Mouse (Mus musculus) heart, embryonic 15.5 days (tissue): ENCODE measurements around the gene Hsd17b12. TPM values are rescaled to one million over a fixed set of nuclear protein-coding genes. Genes with fewer than 3 reads are reported as not detected.

ENCODE experiments used
- ATAC-seq: fragments of 200-750 bp; cut with Nextera tagmentation; replicated peaks from 2 replicates; pipeline ENCODE4 v1.8.0; 2017; ENCODE audit warnings: low read depth, moderate TSS enrichment; ENCODE audit not compliant: insufficient number of reproducible peaks, insufficient read depth, low FRiP score
- H3K27ac ChIP-seq: fragments of 300-500 bp; sonication (generic); 2 replicates; pipeline ENCODE4 v1.5.1; 2015; ENCODE audit warnings: mild to moderate bottlenecking, inconsistent platforms
- H3K27me3 ChIP-seq: fragments of 300-500 bp; sonication (generic); 2 replicates; pipeline ENCODE4 v1.6.1; 2015; ENCODE audit warnings: inconsistent platforms
- H3K36me3 ChIP-seq: fragments of 300-500 bp; sonication (generic); 2 replicates; pipeline ENCODE4 v1.6.1; 2015; ENCODE audit warnings: mild to moderate bottlenecking, inconsistent platforms
- H3K4me1 ChIP-seq: fragments of 300-500 bp; sonication (generic); replicated peaks from 2 replicates; pipeline ENCODE4 v1.6.1; 2015; ENCODE audit warnings: inconsistent platforms
- H3K4me2 ChIP-seq: fragments of 300-500 bp; sonication (generic); 2 replicates; pipeline ENCODE4 v1.6.1; 2015; ENCODE audit warnings: inconsistent platforms, mild to moderate bottlenecking, moderate library complexity
- H3K4me3 ChIP-seq: fragments of 300-500 bp; sonication (generic); 2 replicates; pipeline ENCODE4 v1.5.1; 2015; ENCODE audit warnings: mild to moderate bottlenecking, inconsistent platforms
- H3K9ac ChIP-seq: fragments of 300-500 bp; sonication (generic); 2 replicates; pipeline ENCODE4 v1.6.1; 2015; ENCODE audit warnings: mild to moderate bottlenecking, inconsistent platforms
- H3K9me3 ChIP-seq: fragments of 300-500 bp; sonication (generic); replicated peaks from 2 replicates; pipeline ENCODE4 v1.6.1; 2016; ENCODE audit warnings: inconsistent platforms
- WGBS: fragments of 180-500 bp; shearing (Covaris S2); methylation state at CpG from one replicate; pipeline ENCODE4 v1.1.7; 2015; ENCODE audit warnings: mixed read lengths; 5-methylcytosine and 5-hydroxymethylcytosine counted together
- polyA plus RNA-seq: library from polyadenylated mRNA; unstranded; fragments of >200 nt; fragmentation: Nextera tagmentation; extraction: Ambion mirVana; gene quantifications from 2 replicates; pipeline ENCODE4 v1.2.1, GENCODE M21; 2015

Hsd17b12 gene
- polyA plus RNA-seq, 1 experiment from 2014 or later, result 58.7 TPM

DNA sequence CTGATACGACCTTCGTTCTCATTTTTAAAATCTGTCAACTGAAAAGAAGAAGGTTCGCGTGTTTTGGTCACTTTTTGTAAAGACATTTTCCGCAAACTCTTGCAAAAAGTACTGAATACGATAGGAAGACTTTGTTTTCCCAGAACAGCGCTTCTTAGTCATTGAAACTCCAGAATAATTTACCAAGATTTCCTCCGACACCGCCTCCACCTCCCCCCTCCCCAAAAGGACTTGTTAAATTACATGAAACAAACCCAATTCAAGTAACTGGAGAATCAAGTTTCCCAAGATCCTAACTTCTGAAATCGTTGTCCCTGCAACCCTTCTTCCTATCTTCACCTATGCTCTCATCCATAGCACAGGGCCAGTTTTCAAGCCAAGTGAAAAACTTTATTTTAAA lies 713 bp downstream of the Hsd17b12 start:
- H3K27me3 ChIP-seq, result peaks cover 6% of the 10 kb centered on the region; the same call in 1 of the 2 replicates
- no peaks in the 10 kb centered on the region for H3K36me3 ChIP-seq
- peak overlapping the region; percentile 91; the same call in 1 of the 2 replicates for H3K27ac ChIP-seq
- H3K4me1 ChIP-seq, result peaks cover 27% of the 10 kb centered on the region
- no peaks in the 10 kb centered on the region for H3K9me3 ChIP-seq
- 2% methylated on average over 10 of the region's 10 CpGs for WGBS
- peak overlapping the region; percentile 87 for H3K4me3 ChIP-seq
- no peak for ATAC-seq
- peak overlapping the region; percentile 70 for H3K4me2 ChIP-seq
- peak overlapping the region; percentile 93 for H3K9ac ChIP-seq

DNA sequence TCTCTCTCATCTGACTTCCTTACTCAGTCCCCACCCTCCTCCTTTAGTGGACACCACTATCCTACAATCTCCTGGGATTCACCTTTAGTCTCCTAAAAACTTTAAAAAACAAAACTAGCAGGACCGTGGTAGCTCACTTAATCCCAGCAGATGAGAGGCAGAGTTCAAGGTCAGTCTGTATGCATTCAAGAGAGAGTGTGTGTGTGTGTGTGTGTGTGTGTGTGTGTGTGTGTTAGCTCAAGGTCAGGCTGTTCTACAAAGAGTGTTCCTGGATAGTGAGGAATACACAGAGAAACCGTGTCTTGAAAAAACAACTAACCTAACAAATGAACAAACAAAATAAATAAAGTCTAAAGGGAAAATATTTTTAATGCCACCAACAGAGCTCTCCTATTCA lies 12.6 kb downstream of the Hsd17b12 start:
- H3K9me3 ChIP-seq, result no peaks in the 10 kb centered on the region
- 0 out of 2 replicates have a peak, but pooled peaks cover 4% of the 10 kb centered on the region for H3K4me1 ChIP-seq
- H3K27me3 ChIP-seq, result no peaks in the 10 kb centered on the region
- H3K27ac ChIP-seq, result no peak overlapping the region
- H3K36me3 ChIP-seq, result no peaks in the 10 kb centered on the region
- no peak overlapping the region for H3K4me2 ChIP-seq
- WGBS, result 46% methylated on average over 2 of the region's 2 CpGs
- no peak overlapping the region for H3K4me3 ChIP-seq
- no peak overlapping the region for H3K9ac ChIP-seq
- ATAC-seq, result no peak

DNA sequence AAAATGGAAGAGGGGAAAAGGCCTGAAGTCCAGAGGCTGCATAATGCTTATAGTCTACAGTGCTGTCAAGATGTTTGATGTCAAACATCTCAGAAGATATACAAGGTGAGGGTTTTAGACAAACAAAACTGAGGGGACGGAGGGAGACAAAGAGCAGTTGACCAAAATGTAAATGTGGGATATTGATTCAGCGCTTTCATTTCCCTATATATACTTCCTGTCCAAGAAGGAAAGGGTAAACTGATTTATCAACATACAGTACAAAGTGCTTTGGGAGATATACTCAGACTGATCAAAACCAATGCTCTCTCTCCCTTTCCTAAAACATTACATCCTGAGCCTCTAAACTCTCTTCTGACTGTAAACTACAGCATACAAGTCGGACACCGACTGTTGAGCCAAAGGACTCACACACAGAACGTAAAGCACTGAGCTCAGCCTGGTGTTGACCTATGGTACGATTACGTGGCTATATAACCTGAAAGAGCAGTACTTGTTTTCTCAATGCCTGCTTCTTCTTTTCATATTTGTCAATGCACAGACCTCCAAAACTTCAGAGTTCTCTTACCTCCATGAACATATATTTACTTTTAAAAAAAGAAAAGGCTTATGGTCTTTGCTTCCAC lies 13.1 kb downstream of the Hsd17b12 start:
- Histone ChIP-seq H3K27me3 (no peaks in the 10 kb centered on the region), H3K27ac (no peak overlapping the region), H3K4me1 (0 out of 2 replicates have a peak, but pooled peaks cover 4% of the 10 kb centered on the region), H3K9me3 (no peaks in the 10 kb centered on the region), H3K4me3 (no peak overlapping the region), H3K4me2 (no peak overlapping the region), H3K9ac (no peak overlapping the region), H3K36me3 (no peaks in the 10 kb centered on the region)
- ATAC-seq, result no peak
- 81% methylated on average over 7 of the region's 7 CpGs for WGBS

DNA sequence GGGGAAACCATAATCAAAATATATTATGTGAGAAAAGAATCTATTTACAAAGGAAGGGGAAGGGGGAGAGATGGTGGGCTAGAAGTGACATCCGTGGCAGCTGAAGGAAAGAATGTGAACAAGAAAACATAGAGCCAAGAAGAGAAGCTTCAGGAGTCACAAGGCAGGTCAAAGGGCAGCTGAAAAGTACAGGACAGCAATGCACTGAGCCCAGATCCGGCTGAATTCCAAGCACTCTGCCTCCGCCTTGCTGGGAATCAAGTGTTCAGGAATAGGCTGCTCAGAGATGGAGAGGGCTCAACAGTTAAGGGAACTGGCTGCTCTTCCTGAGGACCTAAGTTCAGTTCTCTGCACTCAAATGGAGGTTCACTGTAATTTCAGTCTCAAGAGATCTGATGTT lies 16.5 kb downstream of the Hsd17b12 start:
- no peak overlapping the region for H3K27ac ChIP-seq
- 0 out of 2 replicates have a peak, but pooled peaks cover 4% of the 10 kb centered on the region for H3K4me1 ChIP-seq
- H3K4me3 ChIP-seq, result no peak overlapping the region
- H3K9me3 ChIP-seq, result no peaks in the 10 kb centered on the region
- H3K36me3 ChIP-seq, result no peaks in the 10 kb centered on the region
- WGBS, result 45% methylated on average over 3 of the region's 3 CpGs
- no peak overlapping the region for H3K4me2 ChIP-seq
- ATAC-seq, result no peak
- H3K9ac ChIP-seq, result no peak overlapping the region
- no peaks in the 10 kb centered on the region for H3K27me3 ChIP-seq

DNA sequence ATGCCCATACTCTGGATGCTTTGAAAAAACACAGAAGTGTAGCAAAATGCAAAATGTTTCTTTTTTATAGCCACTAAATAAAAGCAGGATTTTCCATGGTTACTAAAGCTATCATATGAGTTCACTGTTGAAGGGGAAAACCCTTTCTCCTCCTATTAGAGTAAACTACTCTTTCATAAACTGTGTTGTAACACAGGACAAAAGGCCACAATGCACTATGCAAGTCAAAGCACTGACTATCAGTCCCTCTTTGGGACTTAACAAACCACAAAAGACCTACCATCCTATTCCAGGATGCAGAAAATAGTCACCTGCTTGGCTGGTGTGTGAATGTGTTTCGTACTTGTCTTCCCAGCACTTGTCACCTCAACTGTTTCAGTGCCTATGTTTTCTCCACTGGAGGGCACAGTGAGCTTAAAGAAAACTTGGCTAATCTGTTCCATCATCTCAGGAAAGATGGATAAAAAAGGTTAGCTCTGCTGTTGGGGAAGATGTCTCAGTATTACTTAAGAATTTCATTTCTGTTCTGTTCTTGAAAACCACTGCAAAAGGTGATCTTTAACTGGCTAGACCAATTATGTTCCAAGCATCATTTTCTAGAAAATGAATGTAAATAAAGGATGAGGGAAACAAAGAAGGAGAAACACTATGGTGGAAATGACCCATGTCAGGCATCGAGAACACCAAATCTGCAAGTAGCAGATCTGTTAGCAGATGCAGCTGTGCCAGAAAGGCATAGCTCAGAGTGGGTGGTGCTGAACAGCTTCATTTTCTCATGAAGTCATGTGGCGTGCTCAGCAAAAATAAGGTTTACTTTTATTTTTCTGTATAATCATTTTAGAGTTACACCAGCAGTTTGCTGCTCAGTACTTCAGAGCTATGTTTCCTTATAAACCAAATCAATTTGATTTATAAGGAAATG lies 19.0 kb downstream of the Hsd17b12 start:
- Histone ChIP-seq H3K27me3 (no peaks in the 10 kb centered on the region), H3K4me3 (no peak overlapping the region), H3K4me2 (no peak overlapping the region), H3K27ac (no peak overlapping the region), H3K9me3 (no peaks in the 10 kb centered on the region), H3K9ac (no peak overlapping the region), H3K36me3 (no peaks in the 10 kb centered on the region), H3K4me1 (no peaks in the 10 kb centered on the region)
- no peak for ATAC-seq
- 72% methylated on average over 3 of the region's 3 CpGs for WGBS

DNA sequence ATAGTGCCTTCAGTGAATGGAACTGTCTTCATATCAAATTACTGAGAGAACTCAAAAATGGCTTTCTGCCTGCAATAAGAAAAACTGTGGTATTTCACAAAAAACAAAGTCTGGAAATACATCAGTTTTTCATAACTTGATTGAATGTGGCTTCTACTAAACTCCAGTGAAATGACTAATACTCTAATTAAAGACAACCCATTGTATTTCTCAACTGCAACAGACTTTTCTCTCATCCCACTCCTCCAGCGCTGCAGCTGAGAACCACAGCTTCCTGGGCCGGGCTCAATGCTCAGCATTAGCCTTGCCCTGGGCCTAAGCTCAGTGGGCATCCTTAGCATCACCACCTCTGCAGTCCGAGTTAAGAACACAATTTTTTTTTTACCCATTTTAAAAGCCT lies 20.9 kb downstream of the Hsd17b12 start:
- WGBS, result 80% methylated on average over 3 of the region's 3 CpGs
- Histone ChIP-seq H3K9me3 (no peaks in the 10 kb centered on the region), H3K4me2 (no peak overlapping the region), H3K27me3 (no peaks in the 10 kb centered on the region), H3K27ac (no peak overlapping the region), H3K36me3 (no peaks in the 10 kb centered on the region), H3K4me3 (no peak overlapping the region), H3K4me1 (no peaks in the 10 kb centered on the region), H3K9ac (no peak overlapping the region)
- ATAC-seq, result no peak

DNA sequence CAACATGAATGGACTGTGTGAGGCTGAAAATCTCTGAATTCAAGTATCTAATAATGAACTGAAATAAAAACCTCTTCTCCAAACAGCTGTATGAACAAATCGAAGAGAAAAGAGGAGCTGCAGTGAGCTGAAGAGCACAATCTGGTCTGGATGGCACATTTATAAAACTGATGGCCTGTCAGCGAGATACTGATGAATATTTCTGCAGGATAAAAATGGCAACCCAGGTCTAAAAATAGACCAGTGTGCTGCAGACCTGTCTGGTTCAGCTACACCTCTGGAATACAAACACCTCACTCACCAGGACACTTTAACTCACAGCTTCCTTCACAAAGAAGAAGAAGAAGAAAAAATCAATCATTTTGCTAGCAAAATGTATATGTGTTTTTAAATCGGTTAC lies 29.3 kb downstream of the Hsd17b12 start:
- ATAC-seq, result no peak
- no peaks in the 10 kb centered on the region for H3K36me3 ChIP-seq
- H3K4me1 ChIP-seq, result peaks cover 23% of the 10 kb centered on the region
- peak overlapping the region; percentile 33 for H3K4me2 ChIP-seq
- H3K9ac ChIP-seq, result no peak overlapping the region
- no peaks in the 10 kb centered on the region for H3K9me3 ChIP-seq
- no peaks in the 10 kb centered on the region for H3K27me3 ChIP-seq
- H3K4me3 ChIP-seq, result no peak overlapping the region
- 46% methylated on average over 3 of the region's 3 CpGs for WGBS
- peak overlapping the region; percentile 84 for H3K27ac ChIP-seq

DNA sequence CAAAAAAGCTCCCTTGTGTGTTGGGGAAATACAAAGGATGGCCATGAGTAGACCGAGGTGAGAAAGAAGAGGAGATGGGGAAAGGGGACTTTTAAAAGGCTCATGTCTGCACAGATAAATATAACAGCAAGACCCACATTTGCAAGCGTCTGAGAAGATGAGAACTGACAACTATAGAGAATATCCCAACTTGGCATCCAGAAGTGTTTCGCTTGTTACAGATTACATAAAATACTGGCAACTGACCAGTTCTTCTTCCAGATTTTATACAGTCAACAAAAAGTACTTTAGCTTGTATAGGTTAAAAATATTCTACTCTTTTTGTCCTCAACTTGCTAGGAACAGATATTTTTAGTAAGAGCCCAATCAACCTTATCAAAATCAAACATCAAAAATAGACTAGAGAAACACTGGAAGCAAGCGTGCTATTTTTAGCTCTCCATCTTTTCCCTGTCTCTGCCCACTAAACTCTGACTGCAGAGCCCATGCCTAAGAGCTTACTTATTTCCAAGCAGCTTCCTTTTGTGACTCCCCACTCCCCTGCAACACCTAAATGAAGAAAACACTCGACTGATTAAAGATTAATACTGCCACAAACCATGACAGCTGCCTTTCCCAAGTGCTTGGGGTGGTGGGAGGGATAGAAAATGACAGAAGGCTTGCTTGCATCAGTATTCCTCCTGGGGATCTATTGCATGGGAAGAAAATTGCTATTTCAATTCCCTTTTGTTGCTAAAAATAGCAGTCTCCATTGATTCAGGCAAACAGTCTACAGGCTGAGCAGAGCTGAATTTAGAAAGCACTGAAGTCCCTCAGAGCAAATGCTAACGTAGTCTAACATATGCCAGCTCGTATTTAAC lies 35.4 kb downstream of the Hsd17b12 start:
- Histone ChIP-seq H3K27ac (peak overlapping the region; percentile 89), H3K9me3 (no peaks in the 10 kb centered on the region), H3K36me3 (no peaks in the 10 kb centered on the region), H3K9ac (no peak overlapping the region), H3K4me3 (peak overlapping the region; percentile 17), H3K4me2 (peak overlapping the region; percentile 53), H3K27me3 (no peaks in the 10 kb centered on the region), H3K4me1 (peaks cover 26% of the 10 kb centered on the region)
- ATAC-seq, result no peak; the same call in 1 of the 2 replicates
- WGBS, result 22% methylated on average over 7 of the region's 7 CpGs

DNA sequence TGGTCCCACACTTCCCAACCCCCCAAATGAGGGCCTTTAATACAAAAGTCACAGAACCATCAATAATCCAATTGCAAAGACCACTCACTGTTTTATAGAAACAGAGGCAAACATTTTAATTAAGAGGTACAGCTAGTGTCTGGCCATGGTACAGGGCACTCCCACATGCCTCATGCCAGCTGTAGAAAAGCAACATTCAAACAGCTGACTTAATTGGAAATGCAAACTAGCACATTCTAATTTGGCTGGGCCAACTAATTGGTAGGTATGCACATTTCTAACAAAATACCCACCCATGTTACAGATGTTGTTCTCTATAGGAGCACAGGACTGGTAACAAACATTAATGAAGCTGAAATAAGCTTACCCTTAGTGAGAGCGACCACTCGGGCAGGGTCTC lies 54.0 kb downstream of the Hsd17b12 start:
- 92% methylated on average over 2 of the region's 2 CpGs for WGBS
- no peak overlapping the region for H3K9ac ChIP-seq
- no peaks in the 10 kb centered on the region for H3K36me3 ChIP-seq
- ATAC-seq, result no peak
- H3K4me1 ChIP-seq, result no peaks in the 10 kb centered on the region
- no peak overlapping the region for H3K4me3 ChIP-seq
- H3K27ac ChIP-seq, result no peak overlapping the region
- no peaks in the 10 kb centered on the region for H3K27me3 ChIP-seq
- H3K4me2 ChIP-seq, result no peak overlapping the region
- H3K9me3 ChIP-seq, result no peaks in the 10 kb centered on the region

DNA sequence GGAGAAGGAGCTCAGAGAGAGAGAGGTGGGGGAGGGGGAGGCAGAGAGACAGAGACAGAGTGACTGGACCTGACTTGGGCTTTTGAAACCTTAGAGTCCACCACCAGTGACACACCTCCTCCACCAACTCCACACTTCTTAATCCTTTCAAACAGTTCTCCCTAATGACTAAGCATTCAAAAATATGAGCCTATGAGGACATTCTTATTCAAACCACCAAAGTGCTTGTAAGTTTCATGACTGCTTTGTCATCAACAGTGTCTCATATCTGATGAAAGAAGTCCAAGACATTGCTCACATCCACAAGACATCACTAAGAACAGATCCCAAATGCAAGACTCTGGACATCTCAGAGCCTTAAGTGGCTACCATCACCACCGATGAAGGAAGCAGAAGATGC lies 67.9 kb downstream of the Hsd17b12 start:
- WGBS, result 85% methylated on average over 1 of the region's 1 CpGs
- H3K4me1 ChIP-seq, result no peaks in the 10 kb centered on the region
- H3K36me3 ChIP-seq, result no peaks in the 10 kb centered on the region
- H3K27ac ChIP-seq, result no peak overlapping the region
- no peak overlapping the region for H3K9ac ChIP-seq
- H3K9me3 ChIP-seq, result no peaks in the 10 kb centered on the region
- ATAC-seq, result no peak
- H3K27me3 ChIP-seq, result no peaks in the 10 kb centered on the region
- no peak overlapping the region for H3K4me3 ChIP-seq
- no peak overlapping the region for H3K4me2 ChIP-seq

DNA sequence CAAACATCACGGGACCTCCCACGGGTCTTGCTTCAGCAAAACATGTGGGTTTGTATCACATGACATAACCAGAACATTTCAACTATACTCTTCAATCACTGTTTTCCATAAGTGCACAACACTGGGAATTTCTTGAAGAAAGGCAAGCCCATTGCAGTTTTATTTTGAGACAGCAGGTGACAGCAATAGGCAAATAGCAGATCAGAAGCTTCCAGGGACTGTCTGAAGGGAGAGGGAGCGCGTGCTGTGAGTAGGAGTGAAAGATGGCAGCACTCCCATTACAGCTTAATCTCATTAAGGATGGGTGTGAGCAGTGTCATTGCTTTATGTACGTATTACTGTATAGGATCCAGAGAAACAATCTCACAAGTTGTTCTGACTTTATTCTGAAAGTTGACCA lies 88.3 kb downstream of the Hsd17b12 start:
- Histone ChIP-seq H3K9me3 (no peaks in the 10 kb centered on the region), H3K9ac (no peak overlapping the region), H3K27ac (no peak overlapping the region), H3K4me2 (no peak overlapping the region), H3K36me3 (no peaks in the 10 kb centered on the region; the same call in 1 of the 2 replicates), H3K4me1 (no peaks in the 10 kb centered on the region; the same call in 1 of the 2 replicates), H3K4me3 (no peak overlapping the region), H3K27me3 (no peaks in the 10 kb centered on the region)
- no peak for ATAC-seq
- 72% methylated on average over 5 of the region's 5 CpGs for WGBS
